Mouse (Mus musculus): ENCODE data around the gene Snx8.

GRCm38 (mm10) chr5:140369466-140369865, 19.6 kb downstream of the Snx8 start:
- TF ChIP-seq CTCF (IDR thresholded peaks at IDR 0.05; ENCODE audit: extremely low read depth, insufficient read depth, low read length) (no peak), POLR2A (IDR thresholded peaks at IDR 0.05; ENCODE audit: extremely low read depth, insufficient read depth, low read length) (no peak)
